Mouse (Mus musculus): ENCODE measurements around the gene Lypd8.

Gene Lypd8

GRCm38 (mm10) chr11:58382471-58382870 lies 3.6 kb downstream of the Lypd8 start:
- DNase-seq (ENCODE audit: inconsistent age in 2 of 2, low spot score in 1 of 2), result no peak

GRCm38 (mm10) chr11:58399985-58400645 lies 21.3 kb downstream of the Lypd8 start:
- no peak for DNase-seq (ENCODE audit: inconsistent age in 2 of 2, low spot score in 1 of 2)

GRCm38 (mm10) chr11:58400655-58401054 lies 21.8 kb downstream of the Lypd8 start:
- DNase-seq (ENCODE audit: inconsistent age in 2 of 2, low spot score in 1 of 2), result no peak

- no peak for DNase-seq (ENCODE audit: inconsistent age in 2 of 2, low spot score in 1 of 2)
Observed at GRCm38 (mm10) chr11:58408066-58408465, 29.2 kb downstream of the Lypd8 start.

- no peak for DNase-seq (ENCODE audit: inconsistent age in 2 of 2, low spot score in 1 of 2)
Observed at GRCm38 (mm10) chr11:58418336-58418735, 39.5 kb downstream of the Lypd8 start.

GRCm38 (mm10) chr11:58420815-58421214 lies 42.0 kb downstream of the Lypd8 start, which contains the start of gene 1810065E05Rik:
1810065E05Rik (plus strand) TSS chr11:58421111.
- no peak for DNase-seq (ENCODE audit: inconsistent age in 2 of 2, low spot score in 1 of 2)

GRCm38 (mm10) chr11:58432259-58432658 lies 53.4 kb downstream of the Lypd8 start, which contains the start of gene Gm12253:
Gm12253 (plus strand) TSS chr11:58432559.
- no peak for DNase-seq (ENCODE audit: inconsistent age in 2 of 2, low spot score in 1 of 2)

- no peak for DNase-seq (ENCODE audit: inconsistent age in 2 of 2, low spot score in 1 of 2)
Observed at GRCm38 (mm10) chr11:58437866-58438265, 59.0 kb downstream of the Lypd8 start.

All from adrenal gland, adult (tissue).